Mouse (Mus musculus): ENCODE measurements around the gene Zfp839. TPM values are rescaled to one million over a fixed set of nuclear protein-coding genes. Genes with fewer than 3 reads are reported as not detected.

Zfp839 gene
- total RNA-seq, 2 experiments from 2014 or later: 8.6 to 8.9 TPM

GRCm38 (mm10) chr12:110861256-110861655, 11.2 kb downstream of the Zfp839 start:
- intact Hi-C loops (cut with DNase I): no loop called here

GRCm38 (mm10) chr12:110864008-110864407, 14.0 kb downstream of the Zfp839 start:
- DNase-seq (ENCODE audit: extremely low spot score in 1 of 2, low spot score in 2 of 2): no peak

More at GRCm38 (mm10) chr12:110861256-110861655, 11.2 kb downstream of the Zfp839 start:
- no peak for DNase-seq (ENCODE audit: extremely low spot score in 1 of 2, low spot score in 2 of 2)

GRCm38 (mm10) chr12:110865571-110865970, 15.5 kb downstream of the Zfp839 start:
- intact Hi-C loops (cut with DNase I): no loop called here
- no peak for DNase-seq (ENCODE audit: extremely low spot score in 1 of 2, low spot score in 2 of 2)

More at GRCm38 (mm10) chr12:110864008-110864407, 14.0 kb downstream of the Zfp839 start:
- intact Hi-C loops (cut with DNase I): no loop called here

GRCm38 (mm10) chr12:110865989-110866388, 15.9 kb downstream of the Zfp839 start:
- intact Hi-C loops (cut with DNase I): no loop called here
- no peak for DNase-seq (ENCODE audit: extremely low spot score in 1 of 2, low spot score in 2 of 2)

- DNase-seq (ENCODE audit: extremely low spot score in 1 of 2, low spot score in 2 of 2): no peak
- intact Hi-C loops (cut with DNase I): no loop called here
Observed at GRCm38 (mm10) chr12:110870107-110870506, 20.1 kb downstream of the Zfp839 start.

- intact Hi-C loops (cut with DNase I): no loop called here
- no peak for DNase-seq (ENCODE audit: extremely low spot score in 1 of 2, low spot score in 2 of 2)
Observed at GRCm38 (mm10) chr12:110871247-110871646, 21.2 kb downstream of the Zfp839 start.

GRCm38 (mm10) chr12:110875351-110875750, 25.3 kb downstream of the Zfp839 start:
- intact Hi-C loops (cut with DNase I): no loop called here
- DNase-seq (ENCODE audit: extremely low spot score in 1 of 2, low spot score in 2 of 2): no peak

GRCm38 (mm10) chr12:110882291-110882690, 32.2 kb downstream of the Zfp839 start:
- DNase-seq (ENCODE audit: extremely low spot score in 1 of 2, low spot score in 2 of 2): no peak
- intact Hi-C loops (cut with DNase I): no loop called here

GRCm38 (mm10) chr12:110885251-110885650, 35.2 kb downstream of the Zfp839 start:
- intact Hi-C loops (cut with DNase I): no loop called here
- no peak for DNase-seq (ENCODE audit: extremely low spot score in 1 of 2, low spot score in 2 of 2)

- DNase-seq (ENCODE audit: extremely low spot score in 1 of 2, low spot score in 2 of 2): no peak
- intact Hi-C loops (cut with DNase I): no loop called here
Observed at GRCm38 (mm10) chr12:110888106-110888505, 38.1 kb downstream of the Zfp839 start.

- intact Hi-C loops (cut with DNase I): no loop called here
- no peak for DNase-seq (ENCODE audit: extremely low spot score in 1 of 2, low spot score in 2 of 2)
Observed at GRCm38 (mm10) chr12:110888606-110889005, 38.6 kb downstream of the Zfp839 start.

- peak; percentile 97 to 99 for DNase-seq (ENCODE audit: extremely low spot score in 1 of 2, low spot score in 2 of 2)
- intact Hi-C loops (cut with DNase I): no loop called here
Observed at GRCm38 (mm10) chr12:110889036-110890020, 39.3 kb downstream of the Zfp839 start, which contains the start of the genes Cinp and Tecpr2. Gene Cinp (minus strand): TSS chr12:110889145. Gene Tecpr2 (plus strand): TSS chr12:110889264.

GRCm38 (mm10) chr12:110891887-110892286, 41.8 kb downstream of the Zfp839 start:
- DNase-seq (ENCODE audit: extremely low spot score in 1 of 2, low spot score in 2 of 2): no peak
- intact Hi-C loops (cut with DNase I): no loop called here

- DNase-seq (ENCODE audit: extremely low spot score in 1 of 2, low spot score in 2 of 2): no peak
- intact Hi-C loops (cut with DNase I): no loop called here
Observed at GRCm38 (mm10) chr12:110902106-110902505, 52.1 kb downstream of the Zfp839 start.

- no peak for DNase-seq (ENCODE audit: extremely low spot score in 1 of 2, low spot score in 2 of 2)
- intact Hi-C loops (cut with DNase I): no loop called here
Observed at GRCm38 (mm10) chr12:110903536-110903935, 53.5 kb downstream of the Zfp839 start.

GRCm38 (mm10) chr12:110907845-110908244, 57.8 kb downstream of the Zfp839 start:
- DNase-seq (ENCODE audit: extremely low spot score in 1 of 2, low spot score in 2 of 2): no peak
- intact Hi-C loops (cut with DNase I): no loop called here

GRCm38 (mm10) chr12:110909962-110910361, 59.9 kb downstream of the Zfp839 start:
- intact Hi-C loops (cut with DNase I): no loop called here
- DNase-seq (ENCODE audit: extremely low spot score in 1 of 2, low spot score in 2 of 2): no peak

- DNase-seq (ENCODE audit: extremely low spot score in 1 of 2, low spot score in 2 of 2): no peak
- intact Hi-C loops (cut with DNase I): no loop called here
Observed at GRCm38 (mm10) chr12:110915761-110916160, 65.7 kb downstream of the Zfp839 start.
